Mouse (Mus musculus) cortical plate, adult 2 months (tissue): ENCODE measurements around the gene Cxadr. TPM values are rescaled to one million over a fixed set of nuclear protein-coding genes. Genes with fewer than 3 reads are reported as not detected.

Experiments used
- H3K27ac ChIP-seq: fragments of 200-500 bp; 2 replicates; pipeline ENCODE4 v1.5.1; 2012; ENCODE audit warnings: low read length, control low read depth, inconsistent platforms; ENCODE audit not compliant: insufficient read depth
- H3K4me1 ChIP-seq: fragments of 200-500 bp; 2 replicates; pipeline ENCODE4 v1.6.1; 2011; ENCODE audit warnings: low read length; ENCODE audit not compliant: control insufficient read depth, insufficient read depth
- H3K4me3 ChIP-seq: fragments of 200-500 bp; 2 replicates; pipeline ENCODE4 v1.5.1; 2011; ENCODE audit warnings: mild to moderate bottlenecking, low read length, control low read depth; ENCODE audit not compliant: insufficient read depth
- CTCF ChIP-seq: fragments of 200-500 bp; IDR thresholded peaks from 2 replicates; pipeline ENCODE4 v1.5.1; 2011; ENCODE audit warnings: mild to moderate bottlenecking, control low read depth, low read length; ENCODE audit not compliant: insufficient read depth; ENCODE audit errors: extremely low read depth
- POLR2A ChIP-seq: fragments of 200-500 bp; IDR thresholded peaks from 2 replicates; pipeline ENCODE4 v1.6.1; 2011; ENCODE audit warnings: mild to moderate bottlenecking, low read length, control low read depth; ENCODE audit not compliant: insufficient read depth; ENCODE audit errors: extremely low read depth
- polyA plus RNA-seq: library from polyadenylated mRNA; depleted of rRNA; stranded (reverse); fragments of >200 nt; gene quantifications from 2 replicates; pipeline ENCODE4 v1.2.3, GENCODE M21; 2012; rRNA removed

Cxadr gene
- polyA plus RNA-seq, 1 experiment, result 23.1 TPM

DNA sequence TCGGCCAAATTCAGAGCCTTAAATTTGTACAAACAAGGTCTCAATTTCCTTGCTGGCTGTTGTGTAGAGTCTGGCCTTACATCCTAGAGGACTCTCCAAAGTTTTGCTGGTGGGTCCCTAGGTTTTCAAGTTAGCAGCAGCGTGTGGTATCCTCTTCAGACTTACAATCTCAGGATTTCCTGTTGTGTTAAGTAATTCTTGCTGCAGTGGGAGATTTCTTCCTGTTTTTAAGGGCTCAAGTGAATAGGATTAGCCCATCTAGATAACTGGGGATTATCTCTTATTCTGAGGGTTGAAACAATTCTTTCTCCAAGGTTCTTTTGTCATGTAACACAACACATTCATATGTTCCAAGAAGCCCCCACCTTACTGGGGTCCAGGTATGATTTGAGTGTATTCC is 90.1 kb downstream of the Cxadr start:
- TF ChIP-seq CTCF, result no peak
- no peak for TF ChIP-seq POLR2A
- Histone ChIP-seq H3K4me3 (no peak overlapping the region), H3K27ac (no peak overlapping the region), H3K4me1 (no peaks in the 10 kb centered on the region)

DNA sequence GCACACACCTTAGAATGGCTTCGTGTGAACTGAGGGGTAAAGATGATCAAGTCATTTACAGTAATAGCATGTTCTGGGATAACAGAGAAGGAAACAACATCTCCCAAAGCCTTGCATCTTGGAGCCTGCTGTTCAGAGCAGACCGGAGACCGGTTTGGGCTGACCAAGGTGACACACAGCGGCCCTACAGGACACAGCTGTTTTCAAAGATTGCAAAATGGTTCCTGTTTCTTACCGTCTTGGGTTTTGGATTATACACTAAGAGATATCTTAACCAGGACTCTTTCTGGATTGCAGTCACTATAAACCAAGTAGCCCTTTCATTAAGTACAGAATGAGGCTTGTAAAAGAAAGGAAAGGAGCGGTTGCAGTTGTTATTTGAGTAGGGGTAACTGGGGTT is 97.4 kb downstream of the Cxadr start:
- TF ChIP-seq POLR2A, result no peak
- H3K4me3 ChIP-seq, result no peak overlapping the region

DNA sequence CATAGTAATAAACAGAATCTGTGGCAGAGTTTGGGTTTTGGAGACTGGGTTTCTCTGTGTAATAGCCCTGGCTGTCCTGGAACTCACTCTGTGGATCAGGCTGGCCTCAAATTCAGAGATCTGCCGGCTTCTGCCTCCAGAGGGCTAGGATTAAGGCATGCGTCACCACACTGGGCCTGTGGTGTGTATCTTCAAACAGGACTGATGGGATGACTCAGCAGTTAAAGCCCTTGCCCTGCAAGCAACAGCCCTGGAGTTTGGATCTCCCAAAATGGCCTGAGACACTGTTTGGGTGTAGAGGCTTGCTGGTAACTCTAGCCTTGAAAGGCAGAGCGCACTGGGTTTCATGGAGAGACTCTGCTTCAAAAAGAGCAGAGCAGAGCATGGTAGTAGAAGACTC is 98.1 kb downstream of the Cxadr start:
- Histone ChIP-seq H3K4me3 (no peak overlapping the region), H3K4me1 (no peaks in the 10 kb centered on the region), H3K27ac (no peak overlapping the region)
- TF ChIP-seq POLR2A (no peak), CTCF (no peak)

More for the DNA sequence above, 97.4 kb downstream of the Cxadr start:
- Histone ChIP-seq H3K27ac (no peak overlapping the region), H3K4me1 (no peaks in the 10 kb centered on the region)

GRCm38 (mm10) chr16:78402316-78402715 is 101.0 kb downstream of the Cxadr start:
- Histone ChIP-seq H3K4me1 (no peaks in the 10 kb centered on the region), H3K4me3 (no peak overlapping the region), H3K27ac (no peak overlapping the region)
- no peak for TF ChIP-seq POLR2A
- TF ChIP-seq CTCF, result no peak

DNA sequence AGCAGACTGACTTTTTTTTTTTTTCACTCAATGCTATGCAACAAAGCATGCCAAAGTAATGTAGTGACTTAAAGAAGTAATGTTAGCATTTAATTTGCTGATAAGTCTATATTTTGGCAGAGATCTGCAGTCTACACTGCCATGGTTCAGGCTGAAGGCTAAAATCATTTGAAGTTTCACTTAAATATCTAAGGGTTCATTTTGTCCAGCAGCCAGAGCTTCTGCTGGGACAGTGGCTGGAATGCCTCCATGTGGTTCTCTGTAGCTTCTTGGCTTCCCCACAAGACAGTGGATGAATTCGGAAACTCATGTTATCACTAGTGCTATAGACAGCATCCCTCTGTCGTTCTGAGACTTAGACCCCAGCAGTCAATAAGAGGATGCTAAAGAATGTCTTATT is 105.4 kb downstream of the Cxadr start:
- no peak overlapping the region for H3K4me3 ChIP-seq
- TF ChIP-seq CTCF (no peak), POLR2A (no peak)
- no peak overlapping the region for H3K27ac ChIP-seq
- no peaks in the 10 kb centered on the region for H3K4me1 ChIP-seq

- Histone ChIP-seq H3K4me3 (no peak overlapping the region), H3K27ac (no peak overlapping the region), H3K4me1 (no peaks in the 10 kb centered on the region)
- TF ChIP-seq POLR2A, result no peak
- TF ChIP-seq CTCF, result no peak
These were observed 106.6 kb downstream of the Cxadr start for GRCm38 (mm10) chr16:78407855-78408254.

Other genes starting within 250 kb of the Cxadr start
- 11.1 and 12.8 TPM in 2 replicates for gene Btg3, start 75.7 kb downstream of the Cxadr start, polyA plus RNA-seq